ENCODE assay signal across 26 mouse cellular contexts in genomic region chr15:100202431-100203015, GRCm38 (mm10). TPM values are rescaled to one million over a fixed set of nuclear protein-coding genes. Genes with fewer than 3 reads are reported as not detected.
DNase-seq lines count a peak whose midpoint lies in the region; ATAC-seq and TF ChIP-seq lines count a peak whose summit lies in the region.
"Had no signal": no experiment of that assay in that cellular context is flagged by ENCODE, and none has a peak within 500 bp of the region (broad histone marks: within the 10 kb centered on the region; RNA-seq: fewer than 3 reads in every experiment).

No protein-coding gene starts in this region.

- no peak for TF ChIP-seq CTCF in cerebellum, adult 2 months (IDR thresholded peaks at IDR 0.05; ENCODE audit: borderline replicate concordance, insufficient read depth, low read depth, low read length)
- no peak for TF ChIP-seq CTCF in layer of hippocampus, adult 2 months (conservative IDR thresholded peaks at IDR 0.05)
- TF ChIP-seq CTCF in forebrain, postnatal 0 days (IDR thresholded peaks at IDR 0.05; ENCODE audit: low read depth): no peak

- H3K9me3 ChIP-seq in heart, embryonic 11.5 days (replicated peaks; ENCODE audit: control insufficient read depth, low read length): no peaks in the 10 kb centered on the region
- no peaks in the 10 kb centered on the region for H3K9me3 ChIP-seq in forebrain, postnatal 0 days (ENCODE audit: low read length)
- H3K9me3 ChIP-seq: embryonic facial prominence, embryonic 15.5 days; hindbrain, embryonic 12.5 days; kidney, embryonic 15.5 days; limb, embryonic 13.5 days; liver, embryonic 12.5 days; midbrain, embryonic 10.5 days; neural tube, embryonic 13.5 days had no signal

- H3K27ac ChIP-seq in cerebellum, adult 2 months (ENCODE audit: insufficient read depth, low read length): peak overlapping the region; percentile 61
- H3K27ac ChIP-seq in heart, embryonic 11.5 days (ENCODE audit: low read depth, low read length): peak overlapping the region; percentile 78
- H3K27ac ChIP-seq in layer of hippocampus, adult 2 months: peak overlapping the region; percentile 75
- H3K27ac ChIP-seq in forebrain, postnatal 0 days (ENCODE audit: low read depth, low read length): no peak overlapping the region
- H3K27ac ChIP-seq: embryonic facial prominence, embryonic 15.5 days; hindbrain, embryonic 12.5 days; kidney, embryonic 15.5 days; limb, embryonic 13.5 days; liver, embryonic 12.5 days; midbrain, embryonic 10.5 days; neural tube, embryonic 13.5 days had no signal

- no peak for ATAC-seq in heart, embryonic 11.5 days (replicated peaks; ENCODE audit: insufficient number of reproducible peaks, low FRiP score, low TSS enrichment)
- ATAC-seq in forebrain, postnatal 0 days: no peak
- ATAC-seq: activated CD4-positive, CD25-positive, alpha-beta regulatory T cell, adult 4 months; forebrain, embryonic 16.5 days; intestine, postnatal 0 days; liver, embryonic 12.5 days; midbrain, embryonic 16.5 days had no signal

- no peak for TF ChIP-seq POLR2A in cerebellum, adult 2 months (IDR thresholded peaks at IDR 0.05; ENCODE audit: borderline replicate concordance, insufficient read depth, low read length)

- DNase-seq in cerebellum, adult 2 months: no peak
- DNase-seq in cerebellum, adult 18-20 months: no peak
- no peak for DNase-seq in heart, postnatal 14 days
- DNase-seq in layer of hippocampus, adult 2 months (ENCODE audit: low spot score in 2 of 2): no peak
- no peak for DNase-seq in layer of hippocampus, adult 8-10 months (ENCODE audit: low spot score in 2 of 2)
- DNase-seq in brain, adult 2 months (ENCODE audit: low read depth, low spot score): peak; percentile 58
- no peak for DNase-seq in forebrain, postnatal 0 days
- DNase-seq: adrenal gland, adult 8-10 months; cerebellum, adult 9-10 months; kidney, postnatal 36 days; layer of hippocampus, adult 9-11 months; lung, adult 18-20 months; lung, postnatal 10 days had no signal

- peak overlapping the region; percentile 43; the same call in 1 of the 2 replicates for H3K9ac ChIP-seq in heart, embryonic 11.5 days (ENCODE audit: low read depth, low read length)
- no peak overlapping the region for H3K9ac ChIP-seq in forebrain, postnatal 0 days
- H3K9ac ChIP-seq: embryonic facial prominence, embryonic 15.5 days; hindbrain, embryonic 12.5 days; kidney, embryonic 15.5 days; limb, embryonic 13.5 days; liver, embryonic 12.5 days; neural tube, embryonic 13.5 days had no signal

- intact Hi-C loops in heart, postnatal 14 days (cut with DNase I): no loop called here

- H3K4me2 ChIP-seq in heart, embryonic 11.5 days: peak overlapping the region; percentile 16; the same call in 1 of the 2 replicates
- H3K4me2 ChIP-seq in forebrain, postnatal 0 days (ENCODE audit: low read depth): no peak overlapping the region
- H3K4me2 ChIP-seq: embryonic facial prominence, embryonic 15.5 days; hindbrain, embryonic 12.5 days; kidney, embryonic 15.5 days; limb, embryonic 13.5 days; liver, embryonic 12.5 days; neural tube, embryonic 13.5 days had no signal

- no peak overlapping the region for H3K4me3 ChIP-seq in cerebellum, adult 2 months (replicated peaks; ENCODE audit: insufficient read depth, low read depth, low read length)
- no peak overlapping the region for H3K4me3 ChIP-seq in heart, embryonic 11.5 days (ENCODE audit: low read depth, low read length)
- no peak overlapping the region for H3K4me3 ChIP-seq in layer of hippocampus, adult 2 months
- H3K4me3 ChIP-seq in forebrain, postnatal 0 days (ENCODE audit: low read depth, low read length): no peak overlapping the region
- H3K4me3 ChIP-seq: embryonic facial prominence, embryonic 15.5 days; hindbrain, embryonic 12.5 days; kidney, embryonic 15.5 days; limb, embryonic 13.5 days; liver, embryonic 12.5 days; midbrain, embryonic 10.5 days; myocyte; neural tube, embryonic 13.5 days had no signal

- peaks cover 42% of the 10 kb centered on the region for H3K4me1 ChIP-seq in cerebellum, adult 2 months (ENCODE audit: control insufficient read depth, insufficient read depth, low read length)
- peaks cover 29% of the 10 kb centered on the region for H3K4me1 ChIP-seq in heart, embryonic 11.5 days (ENCODE audit: control insufficient read depth, insufficient read depth, low read length)
- H3K4me1 ChIP-seq in forebrain, postnatal 0 days (ENCODE audit: insufficient read depth): no peaks in the 10 kb centered on the region
- H3K4me1 ChIP-seq: hindbrain, embryonic 12.5 days; kidney, embryonic 15.5 days; limb, embryonic 13.5 days; liver, embryonic 12.5 days; midbrain, embryonic 10.5 days; neural tube, embryonic 13.5 days had no signal

- 52% methylated on average over 4 of the region's 4 CpGs for WGBS in cerebellum, adult 2 months
- 55% methylated on average over 4 of the region's 4 CpGs for WGBS in heart, embryonic 11.5 days (ENCODE audit: insufficient replicate concordance)
- 85% methylated on average over 4 of the region's 4 CpGs for WGBS in forebrain, postnatal 0 days

- peaks cover 26% of the 10 kb centered on the region for H3K36me3 ChIP-seq in heart, embryonic 11.5 days (ENCODE audit: control insufficient read depth, insufficient read depth, low read length)
- H3K36me3 ChIP-seq in forebrain, postnatal 0 days (ENCODE audit: insufficient read depth): peaks cover 86% of the 10 kb centered on the region

- no peaks in the 10 kb centered on the region for H3K27me3 ChIP-seq in cerebellum, adult 2 months (ENCODE audit: control insufficient read depth, insufficient read depth, low read length)
- H3K27me3 ChIP-seq in heart, embryonic 11.5 days (ENCODE audit: control insufficient read depth, insufficient read depth, low read length): no peaks in the 10 kb centered on the region
- no peaks in the 10 kb centered on the region for H3K27me3 ChIP-seq in forebrain, postnatal 0 days (ENCODE audit: insufficient read depth, low read length)
- H3K27me3 ChIP-seq: embryonic facial prominence, embryonic 15.5 days; hindbrain, embryonic 12.5 days; kidney, embryonic 15.5 days; limb, embryonic 13.5 days; liver, embryonic 12.5 days; neural tube, embryonic 13.5 days had no signal

RNA-seq across cellular contexts. Expression of gene Atf1, which starts 25.1 kb away (rescaled TPM):
- polyA plus RNA-seq in cerebellum, adult 2 months (2012; rRNA removed): 16.8 and 18.4 TPM in 2 replicates
- 33.7 and 38.6 TPM in 2 replicates for polyA plus RNA-seq in heart, embryonic 11.5 days (2014; fragmentation: Nextera tagmentation; extraction: Ambion mirVana)
- 10 to 100 TPM; 44.0 to 48.4 TPM for total RNA-seq in heart, postnatal 14 days (2021)
- total RNA-seq in layer of hippocampus, adult 2 months (2021): 10 to 100 TPM; 22.5 to 24.2 TPM
- total RNA-seq in layer of hippocampus, adult 8-10 months (2022): 10 to 100 TPM; 24.1 to 28.2 (median 25.9) TPM
- total RNA-seq in forebrain, postnatal 0 days (2014; rRNA removed): 5.4 and 5.6 TPM in 2 replicates
- 4.6 and 9.2 TPM in 2 replicates for polyA plus RNA-seq in forebrain, postnatal 0 days (2015; fragmentation: Nextera tagmentation; extraction: Ambion mirVana)
